Mouse (Mus musculus) c-Kit-positive CD71-positive TER-119-positive erythroid progenitor cells, embryonic 14.5 days (primary cell): ENCODE data around the gene C5ar2.
"Not testable (repeated sequence)": the region's sequence is repeated elsewhere in the genome, so short reads cannot be mapped to it uniquely, and the experiment has no call there.

Source experiments
- DNase-seq: peaks from one replicate; pipeline ENCODE4 v3.0.0-alpha.2; 2013; ENCODE audit warnings: low spot score

Gene C5ar2

DNA sequence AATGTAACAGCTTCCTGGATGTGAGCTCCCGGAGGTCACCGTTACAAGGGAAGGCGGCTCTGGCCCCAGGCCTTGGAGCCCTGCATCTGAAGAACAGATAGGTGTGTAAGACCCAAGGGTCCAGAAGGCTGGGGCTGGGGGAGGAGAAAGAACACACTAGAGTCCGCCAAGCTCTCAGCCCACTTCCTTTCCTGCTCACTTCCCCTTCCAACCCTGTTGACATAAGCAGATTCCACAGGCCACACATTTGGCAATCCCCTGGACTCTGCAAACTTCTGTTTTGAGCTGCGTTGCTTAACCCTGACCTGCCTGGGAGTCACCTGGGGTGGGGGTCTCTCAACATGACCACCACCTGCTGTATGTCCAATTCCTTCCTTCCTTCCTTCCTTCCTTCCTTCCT, at the start of gene C5ar2:
Gene C5ar2, minus strand, starts transcription at position 88 of the 400 bp plus-strand sequence.
- no peak for DNase-seq

- no peak for DNase-seq
These were observed 43.8 kb upstream of the C5ar2 start for GRCm38 (mm10) chr7:16287791-16288190.

DNA sequence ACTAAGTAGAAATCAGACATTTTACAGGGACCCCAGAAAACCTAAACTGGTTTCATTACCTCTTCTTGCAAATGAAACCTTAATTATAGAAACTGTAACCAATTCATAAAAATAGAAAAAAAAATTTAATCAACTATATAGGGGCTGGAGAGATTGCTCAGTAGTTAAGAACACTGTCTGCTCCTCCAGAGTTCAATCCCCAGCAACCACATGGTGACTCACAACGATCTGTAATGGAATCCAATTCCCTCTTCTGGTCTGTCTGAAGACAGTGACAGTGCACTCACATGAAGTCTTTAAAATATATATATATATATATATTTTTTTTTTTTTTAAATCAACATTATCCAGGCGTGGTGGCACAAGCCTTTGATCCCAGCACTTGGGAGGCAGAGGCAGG, 43.1 kb upstream of the C5ar2 start:
- no peak for DNase-seq

- DNase-seq = peak; percentile 100
These were observed 42.3 kb upstream of the C5ar2 start, which contains the start of gene Ccdc9 for GRCm38 (mm10) chr7:16286026-16286961. Ccdc9 (minus strand) TSS chr7:16286795.

DNA sequence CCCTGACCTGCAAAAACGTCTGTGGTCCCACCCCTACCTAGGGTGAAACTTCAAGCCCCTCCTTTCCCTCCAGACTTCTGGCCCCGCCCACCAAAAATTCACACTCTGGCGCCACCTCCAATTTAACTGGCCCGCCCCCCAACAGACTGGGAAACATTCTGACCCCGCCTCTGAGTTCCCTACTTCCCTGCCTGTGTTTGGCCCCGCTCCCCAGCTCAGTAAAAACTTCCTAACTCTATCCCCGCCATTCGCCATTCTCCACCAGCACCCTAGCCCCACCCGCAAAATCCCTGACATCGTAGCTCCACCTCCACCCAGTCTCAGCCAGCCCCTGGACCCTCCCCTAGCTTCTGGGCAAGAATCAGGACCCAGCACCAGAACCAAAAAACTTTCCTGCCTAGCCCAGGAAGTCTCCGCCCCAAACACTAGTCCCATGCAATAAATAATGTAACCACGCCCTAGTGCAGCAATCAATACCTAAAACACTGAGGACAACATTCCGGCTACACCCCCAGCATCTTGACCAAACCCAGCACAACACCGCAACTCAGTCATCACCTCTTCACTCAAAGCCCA, 41.6 kb upstream of the C5ar2 start:
- DNase-seq = peak; percentile 71

GRCm38 (mm10) chr7:16284904-16285303, 41.0 kb upstream of the C5ar2 start:
- no peak for DNase-seq

GRCm38 (mm10) chr7:16284001-16284400, 40.0 kb upstream of the C5ar2 start:
- DNase-seq = no peak

- no peak for DNase-seq
These were observed 38.4 kb upstream of the C5ar2 start for GRCm38 (mm10) chr7:16282334-16282733.

- no peak for DNase-seq
These were observed 36.8 kb upstream of the C5ar2 start for GRCm38 (mm10) chr7:16280721-16281120.

- DNase-seq = peak; percentile 51
These were observed 31.3 kb upstream of the C5ar2 start for GRCm38 (mm10) chr7:16274922-16275890.

GRCm38 (mm10) chr7:16273766-16274140, 29.8 kb upstream of the C5ar2 start:
- DNase-seq = peak; percentile 81

DNA sequence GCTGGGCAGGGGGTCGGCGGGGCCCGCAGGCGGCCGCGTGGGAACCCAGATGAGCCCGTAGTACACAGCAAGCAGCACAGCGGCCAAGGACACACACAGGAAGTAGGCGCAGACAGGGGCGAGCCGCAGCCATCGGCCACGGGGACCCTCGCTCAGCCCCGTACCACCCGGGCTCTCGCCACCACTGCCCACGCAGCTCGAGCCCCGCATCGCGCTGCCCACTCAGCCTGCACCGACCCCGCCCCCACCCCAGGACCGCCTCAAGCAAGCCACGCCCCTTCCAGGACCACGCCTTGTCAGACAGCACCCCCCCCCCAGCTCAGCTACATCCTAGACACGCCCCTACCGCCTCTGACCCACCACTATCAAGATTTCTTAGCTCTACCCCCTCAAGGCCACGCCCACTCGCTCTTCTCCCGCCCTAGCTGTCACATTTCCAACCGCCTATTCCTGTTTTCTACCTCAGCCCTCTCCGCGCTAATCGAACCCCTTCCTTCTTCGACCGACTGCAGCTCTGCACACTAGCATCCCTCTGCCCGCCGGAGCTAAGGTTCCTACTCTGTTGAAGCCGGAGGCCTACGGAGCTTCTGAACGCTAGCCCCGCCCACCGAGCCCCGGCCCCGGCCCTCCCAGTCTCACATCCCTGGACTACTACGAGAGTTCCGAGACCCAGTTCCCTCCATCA, 29.3 kb upstream of the C5ar2 start, which contains the start of gene Inafm1:
Gene Inafm1, minus strand, starts transcription at position 537 of the 685 bp plus-strand sequence.
- DNase-seq = peak; percentile 93

- DNase-seq = peak; percentile 79
These were observed 28.7 kb upstream of the C5ar2 start for GRCm38 (mm10) chr7:16272681-16273080.

- DNase-seq = no peak
These were observed 27.2 kb upstream of the C5ar2 start for GRCm38 (mm10) chr7:16271139-16271538.

DNA sequence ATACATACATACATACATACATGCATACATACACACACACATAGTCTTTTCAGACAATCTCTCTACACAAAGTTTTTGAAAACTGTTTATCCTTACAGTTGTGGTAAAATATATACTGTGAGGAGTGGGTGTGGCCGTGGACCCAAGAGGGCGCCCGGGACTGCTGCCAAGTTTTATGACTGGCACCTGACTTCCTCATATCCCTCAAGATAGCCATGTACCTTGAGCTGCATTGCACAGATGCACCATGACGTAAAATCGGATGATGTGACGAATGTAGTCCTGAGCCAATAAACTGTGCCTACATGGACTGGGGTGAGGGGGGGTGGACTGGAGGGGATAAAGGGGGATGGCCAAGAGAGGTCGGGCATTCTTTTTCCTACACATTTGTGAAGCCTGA, 22.6 kb upstream of the C5ar2 start:
- not testable (repeated sequence) for DNase-seq

DNA sequence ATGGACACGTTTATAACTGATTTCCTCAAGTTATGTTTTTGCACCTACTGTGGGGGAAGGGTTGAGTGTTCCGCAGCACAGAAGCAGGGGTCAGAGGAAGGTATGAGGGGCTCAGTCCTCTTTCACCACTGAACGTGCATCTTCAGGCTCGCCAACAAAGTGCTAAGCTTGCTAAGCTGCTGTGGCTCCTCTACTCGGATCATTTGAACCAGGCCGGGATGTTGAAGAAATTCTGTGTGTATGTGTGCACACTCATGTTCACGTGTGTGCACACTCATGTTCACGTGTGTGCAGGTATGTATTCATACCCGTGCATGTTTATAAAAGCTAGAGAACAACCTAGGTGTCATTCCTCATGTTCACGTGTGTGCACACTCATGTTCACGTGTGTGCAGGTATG, 21.9 kb upstream of the C5ar2 start:
- DNase-seq = no peak

DNA sequence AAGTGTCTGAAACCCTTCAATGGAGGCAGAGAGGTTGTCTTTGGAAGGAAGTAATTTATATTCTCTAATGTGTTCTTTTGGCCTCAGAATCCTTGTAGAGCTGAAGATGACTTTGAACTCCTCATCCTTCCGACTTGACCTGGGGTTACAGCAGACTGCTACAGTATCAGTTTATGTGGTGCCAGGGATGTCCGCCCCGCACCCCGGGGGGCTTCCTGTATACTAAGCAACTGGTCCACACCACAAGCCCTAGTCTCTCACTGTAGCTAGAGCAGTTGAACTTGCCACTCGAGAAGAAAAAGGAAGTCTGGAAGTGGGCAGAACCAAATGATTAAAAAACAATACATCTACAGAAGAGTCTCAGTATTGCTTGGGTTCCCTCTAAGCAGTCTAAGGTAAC, 19.9 kb upstream of the C5ar2 start:
- DNase-seq = no peak

GRCm38 (mm10) chr7:16263015-16263787, 19.2 kb upstream of the C5ar2 start:
- peak; percentile 84 for DNase-seq

DNA sequence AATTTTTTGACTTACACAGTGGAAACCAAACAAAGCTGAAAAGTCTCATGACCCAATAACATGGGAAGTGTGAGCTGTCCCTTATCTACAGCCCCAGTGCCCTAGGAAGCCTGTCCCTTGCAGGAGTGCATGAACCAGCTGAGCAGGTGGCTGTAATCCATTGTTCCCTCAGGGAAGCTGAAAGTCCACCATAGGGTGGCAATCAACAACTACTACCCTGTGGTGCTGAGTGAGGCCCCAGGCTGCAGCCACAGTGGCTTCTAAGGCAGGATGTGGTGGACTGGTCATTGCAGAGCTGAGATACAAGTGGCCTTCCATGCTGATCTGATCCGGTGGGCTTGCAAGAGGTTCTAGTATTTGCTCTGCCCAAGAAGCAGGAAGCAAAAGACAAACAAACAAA, 17.1 kb upstream of the C5ar2 start:
- no peak for DNase-seq

GRCm38 (mm10) chr7:16259110-16259590, 15.2 kb upstream of the C5ar2 start, which contains the start of gene C5ar1:
C5ar1 (minus strand) TSS chr7:16259540.
- no peak for DNase-seq
